Mouse (Mus musculus): ENCODE results near the gene Mgat5. TPM values are rescaled to one million over a fixed set of nuclear protein-coding genes. Genes with fewer than 3 reads are reported as not detected.

The Mgat5 gene
- polyA plus RNA-seq, 1 experiment from 2014 or later = 8.1 TPM

DNA sequence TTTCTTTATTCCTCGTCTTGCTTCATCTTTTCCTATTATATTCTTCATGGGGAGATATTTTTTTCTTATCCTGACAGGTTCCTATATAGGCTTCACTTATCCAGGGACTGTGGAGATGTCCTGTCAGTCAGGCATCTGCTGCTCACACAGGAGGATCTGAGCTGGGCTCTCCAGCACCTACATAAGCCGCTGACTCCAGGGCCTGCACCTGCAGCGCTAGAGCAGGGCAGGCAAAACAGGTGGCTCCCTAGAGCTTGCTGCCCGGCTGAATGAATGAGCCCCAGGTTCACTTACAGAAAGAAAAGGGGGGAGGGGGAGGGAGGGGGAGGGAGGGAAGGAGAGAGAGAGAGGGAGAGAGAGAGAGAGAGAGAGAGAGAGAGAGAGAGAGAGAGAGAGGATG, 175.3 kb downstream of the Mgat5 start:
- WGBS = 35% methylated on average over 4 of the region's 4 CpGs
- no peak for ATAC-seq (ENCODE audit: low FRiP score, low TSS enrichment)
- Histone ChIP-seq H3K27ac (ENCODE audit: low read length) (no peak overlapping the region), H3K4me2 (replicated peaks; ENCODE audit: low read depth, low read length) (no peak overlapping the region), H3K27me3 (ENCODE audit: insufficient read depth, low read length) (no peaks in the 10 kb centered on the region), H3K9ac (replicated peaks; ENCODE audit: low read length) (no peak overlapping the region), H3K36me3 (ENCODE audit: insufficient read depth, low read length) (peaks cover 4% of the 10 kb centered on the region; the same call in 1 of the 2 replicates), H3K4me1 (ENCODE audit: insufficient read depth, low read length) (peaks cover 9% of the 10 kb centered on the region), H3K9me3 (ENCODE audit: low read length) (no peaks in the 10 kb centered on the region), H3K4me3 (ENCODE audit: low read length) (no peak overlapping the region)

GRCm38 (mm10) chr1:127380749-127381501, 176.1 kb downstream of the Mgat5 start:
- 0 out of 2 replicates have a peak, but pooled peaks have one; percentile 59 for ATAC-seq (ENCODE audit: low FRiP score, low TSS enrichment)
- 0 out of 2 replicates have a peak overlapping the region, but pooled peaks have one; percentile 16 for H3K27ac ChIP-seq (ENCODE audit: low read length)
- H3K9me3 ChIP-seq (ENCODE audit: low read length) = no peaks in the 10 kb centered on the region
- no peak overlapping the region for H3K9ac ChIP-seq (replicated peaks; ENCODE audit: low read length)
- H3K36me3 ChIP-seq (ENCODE audit: insufficient read depth, low read length) = peaks cover 4% of the 10 kb centered on the region; the same call in 1 of the 2 replicates
- H3K4me3 ChIP-seq (ENCODE audit: low read length) = no peak overlapping the region
- no peaks in the 10 kb centered on the region for H3K27me3 ChIP-seq (ENCODE audit: insufficient read depth, low read length)
- H3K4me2 ChIP-seq (replicated peaks; ENCODE audit: low read depth, low read length) = no peak overlapping the region
- H3K4me1 ChIP-seq (ENCODE audit: insufficient read depth, low read length) = peaks cover 9% of the 10 kb centered on the region
- 62% methylated on average over 13 of the region's 13 CpGs for WGBS

GRCm38 (mm10) chr1:127383071-127383470, 178.3 kb downstream of the Mgat5 start:
- H3K4me2 ChIP-seq (replicated peaks; ENCODE audit: low read depth, low read length) = no peak overlapping the region
- WGBS = 80% methylated on average over 7 of the region's 7 CpGs
- peaks cover 14% of the 10 kb centered on the region for H3K4me1 ChIP-seq (ENCODE audit: insufficient read depth, low read length)
- no peak overlapping the region for H3K9ac ChIP-seq (replicated peaks; ENCODE audit: low read length)
- no peaks in the 10 kb centered on the region for H3K9me3 ChIP-seq (ENCODE audit: low read length)
- H3K27me3 ChIP-seq (ENCODE audit: insufficient read depth, low read length) = no peaks in the 10 kb centered on the region
- H3K36me3 ChIP-seq (ENCODE audit: insufficient read depth, low read length) = peaks cover 11% of the 10 kb centered on the region
- H3K27ac ChIP-seq (ENCODE audit: low read length) = no peak overlapping the region
- H3K4me3 ChIP-seq (ENCODE audit: low read length) = no peak overlapping the region
- ATAC-seq (ENCODE audit: low FRiP score, low TSS enrichment) = no peak

DNA sequence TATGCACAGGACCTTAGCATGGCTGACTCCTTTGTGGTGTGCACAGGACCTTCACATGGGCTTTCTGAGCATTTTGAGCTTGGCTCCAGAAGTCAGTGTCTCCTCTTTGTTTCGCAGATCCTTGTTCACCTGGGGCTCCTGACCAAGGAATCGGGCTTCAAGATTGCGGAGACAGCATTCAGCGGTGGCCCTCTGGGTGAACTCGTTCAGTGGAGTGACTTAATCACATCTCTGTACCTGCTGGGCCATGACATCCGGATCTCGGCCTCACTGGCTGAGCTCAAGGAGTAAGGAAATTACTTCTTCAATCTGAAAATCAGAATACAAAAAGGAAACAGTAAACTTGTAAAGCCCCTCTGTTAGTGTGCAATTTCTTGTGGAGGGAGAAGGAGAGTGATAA, 182.4 kb downstream of the Mgat5 start:
- Histone ChIP-seq H3K27me3 (ENCODE audit: insufficient read depth, low read length) (no peaks in the 10 kb centered on the region), H3K27ac (ENCODE audit: low read length) (peak overlapping the region; percentile 72), H3K4me2 (replicated peaks; ENCODE audit: low read depth, low read length) (no peak overlapping the region), H3K9ac (replicated peaks; ENCODE audit: low read length) (no peak overlapping the region), H3K9me3 (ENCODE audit: low read length) (peaks cover 2% of the 10 kb centered on the region; the same call in 1 of the 2 replicates), H3K4me3 (ENCODE audit: low read length) (no peak overlapping the region), H3K36me3 (ENCODE audit: insufficient read depth, low read length) (peaks cover 23% of the 10 kb centered on the region), H3K4me1 (ENCODE audit: insufficient read depth, low read length) (peaks cover 7% of the 10 kb centered on the region)
- peak; percentile 60 for ATAC-seq (ENCODE audit: low FRiP score, low TSS enrichment)
- 44% methylated on average over 7 of the region's 7 CpGs for WGBS

DNA sequence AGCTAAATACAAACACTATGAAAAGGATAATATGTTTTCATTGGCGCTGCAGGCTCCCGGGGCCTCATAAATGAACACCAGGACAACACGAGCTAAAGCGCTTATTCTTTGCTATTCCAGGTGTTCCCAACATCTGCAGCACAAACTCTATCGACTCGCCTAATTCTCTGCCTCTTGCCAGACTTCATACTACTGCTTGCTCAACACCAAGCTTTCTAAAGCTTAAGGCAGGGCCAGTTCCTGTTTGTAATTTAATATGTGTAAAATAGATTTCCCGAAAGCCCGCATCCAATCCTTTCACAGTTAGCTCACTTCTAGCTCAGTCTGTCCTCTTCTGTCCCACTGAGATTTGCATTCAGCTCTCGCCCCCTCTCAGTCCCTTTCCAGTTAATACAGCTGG, 182.8 kb downstream of the Mgat5 start:
- WGBS = 73% methylated on average over 9 of the region's 9 CpGs
- H3K27ac ChIP-seq (ENCODE audit: low read length) = peak overlapping the region; percentile 72
- peaks cover 23% of the 10 kb centered on the region for H3K36me3 ChIP-seq (ENCODE audit: insufficient read depth, low read length)
- H3K4me1 ChIP-seq (ENCODE audit: insufficient read depth, low read length) = peaks cover 7% of the 10 kb centered on the region
- no peak overlapping the region for H3K4me3 ChIP-seq (ENCODE audit: low read length)
- peaks cover 2% of the 10 kb centered on the region; the same call in 1 of the 2 replicates for H3K9me3 ChIP-seq (ENCODE audit: low read length)
- H3K9ac ChIP-seq (replicated peaks; ENCODE audit: low read length) = no peak overlapping the region
- ATAC-seq (ENCODE audit: low FRiP score, low TSS enrichment) = no peak
- no peak overlapping the region for H3K4me2 ChIP-seq (replicated peaks; ENCODE audit: low read depth, low read length)
- H3K27me3 ChIP-seq (ENCODE audit: insufficient read depth, low read length) = no peaks in the 10 kb centered on the region

DNA sequence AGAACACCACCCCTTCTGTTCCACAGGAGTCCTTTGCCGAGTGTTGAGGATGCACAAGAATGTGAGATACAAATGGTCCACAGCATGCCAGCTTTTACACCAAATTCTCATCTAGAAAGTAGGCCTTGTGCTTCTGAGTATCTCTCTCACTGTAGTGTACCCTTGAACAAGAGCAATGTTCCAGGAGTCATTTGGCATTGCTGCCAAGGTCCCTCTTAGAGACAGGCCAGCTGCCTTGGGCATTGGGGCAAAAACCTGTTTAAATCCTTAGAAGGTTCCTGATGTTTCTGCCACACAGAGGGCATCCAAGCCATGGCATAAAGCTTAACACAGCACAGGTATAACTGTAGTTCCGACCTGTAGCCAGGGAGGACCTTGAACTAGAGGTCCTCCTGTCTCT, 189.9 kb downstream of the Mgat5 start:
- Histone ChIP-seq H3K4me2 (replicated peaks; ENCODE audit: low read depth, low read length) (no peak overlapping the region), H3K4me3 (ENCODE audit: low read length) (no peak overlapping the region), H3K4me1 (ENCODE audit: insufficient read depth, low read length) (peaks cover 32% of the 10 kb centered on the region), H3K27me3 (ENCODE audit: insufficient read depth, low read length) (no peaks in the 10 kb centered on the region), H3K36me3 (ENCODE audit: insufficient read depth, low read length) (peaks cover 13% of the 10 kb centered on the region), H3K9me3 (ENCODE audit: low read length) (peaks cover 2% of the 10 kb centered on the region; the same call in 1 of the 2 replicates), H3K9ac (replicated peaks; ENCODE audit: low read length) (no peak overlapping the region), H3K27ac (ENCODE audit: low read length) (no peak overlapping the region)
- ATAC-seq (ENCODE audit: low FRiP score, low TSS enrichment) = no peak
- 92% methylated on average over 2 of the region's 2 CpGs for WGBS

DNA sequence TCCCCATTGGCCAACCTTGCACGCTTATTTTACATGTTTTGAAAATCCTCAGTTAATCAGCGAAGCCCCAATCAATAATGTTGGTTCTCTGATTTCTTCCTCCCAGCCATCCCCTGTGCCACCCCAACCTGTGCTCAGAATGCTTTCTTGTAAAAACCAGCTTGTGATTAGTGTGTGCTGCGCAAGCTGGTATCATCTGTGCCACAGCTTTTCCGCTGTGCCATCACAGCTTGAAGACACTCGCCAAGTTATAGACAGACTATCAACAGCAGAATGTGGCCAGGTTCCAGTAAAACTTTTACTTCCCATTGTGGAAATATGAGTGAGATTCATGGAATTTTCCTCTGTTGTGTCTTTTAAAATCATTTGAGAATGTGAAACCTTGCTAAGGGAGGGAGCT, 190.9 kb downstream of the Mgat5 start:
- H3K9me3 ChIP-seq (ENCODE audit: low read length) = peaks cover 2% of the 10 kb centered on the region; the same call in 1 of the 2 replicates
- WGBS = 97% methylated on average over 5 of the region's 5 CpGs

DNA sequence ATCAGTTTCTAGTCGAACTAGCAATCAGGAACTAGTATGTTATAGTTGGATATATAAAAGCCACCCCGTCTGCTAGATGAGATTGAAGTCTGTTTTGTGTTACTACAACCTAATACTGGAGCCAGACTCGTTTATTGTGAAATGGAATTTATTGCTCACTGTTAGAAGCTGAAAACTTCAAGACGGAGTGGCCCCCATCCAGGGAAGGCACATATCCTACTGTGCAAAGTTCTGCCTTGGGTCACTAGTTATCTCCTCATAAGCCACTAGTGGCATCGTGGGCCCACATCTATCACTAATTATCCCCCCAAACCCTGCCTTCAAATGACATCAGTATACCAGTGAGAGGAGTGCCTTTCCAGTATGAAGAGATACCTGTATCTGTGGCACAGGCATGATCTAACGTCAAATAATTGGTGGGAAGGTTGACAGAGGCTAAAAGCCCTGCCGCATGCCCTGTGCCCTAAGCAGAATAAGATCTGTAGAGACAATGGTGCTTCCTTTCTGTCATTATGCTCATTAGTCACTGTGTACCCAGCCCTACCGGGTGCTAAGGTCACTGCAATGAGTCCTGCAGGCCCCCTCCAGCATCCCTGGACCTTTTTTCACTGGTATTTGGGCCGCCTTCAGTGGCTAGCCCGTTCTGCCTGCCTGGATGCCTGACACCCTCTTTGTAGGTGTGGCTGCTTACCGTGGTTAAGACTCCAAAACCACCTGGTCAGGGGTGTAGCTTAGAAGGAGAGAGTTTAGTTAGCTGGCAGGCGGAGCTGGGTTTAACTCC, 191.9 kb downstream of the Mgat5 start:
- 54% methylated on average over 12 of the region's 12 CpGs for WGBS
- H3K27ac ChIP-seq (ENCODE audit: low read length) = peak overlapping the region; percentile 75
- H3K4me2 ChIP-seq (replicated peaks; ENCODE audit: low read depth, low read length) = no peak overlapping the region

More for the DNA sequence above, 190.9 kb downstream of the Mgat5 start:
- no peak for ATAC-seq (ENCODE audit: low FRiP score, low TSS enrichment)
- Histone ChIP-seq H3K4me2 (replicated peaks; ENCODE audit: low read depth, low read length) (no peak overlapping the region), H3K36me3 (ENCODE audit: insufficient read depth, low read length) (peaks cover 13% of the 10 kb centered on the region), H3K27ac (ENCODE audit: low read length) (no peak overlapping the region), H3K27me3 (ENCODE audit: insufficient read depth, low read length) (no peaks in the 10 kb centered on the region), H3K4me1 (ENCODE audit: insufficient read depth, low read length) (peaks cover 40% of the 10 kb centered on the region), H3K9ac (replicated peaks; ENCODE audit: low read length) (no peak overlapping the region), H3K4me3 (ENCODE audit: low read length) (no peak overlapping the region)

GRCm38 (mm10) chr1:127397396-127397795, 192.6 kb downstream of the Mgat5 start:
- H3K4me2 ChIP-seq (replicated peaks; ENCODE audit: low read depth, low read length) = peak overlapping the region; percentile 23; the same call in 1 of the 2 replicates
- H3K9ac ChIP-seq (replicated peaks; ENCODE audit: low read length) = no peak overlapping the region
- no peaks in the 10 kb centered on the region for H3K27me3 ChIP-seq (ENCODE audit: insufficient read depth, low read length)
- peak overlapping the region; percentile 75 for H3K27ac ChIP-seq (ENCODE audit: low read length)
- H3K36me3 ChIP-seq (ENCODE audit: insufficient read depth, low read length) = 0 out of 2 replicates have a peak, but pooled peaks cover 5% of the 10 kb centered on the region
- no peak; the same call in 1 of the 2 replicates for ATAC-seq (ENCODE audit: low FRiP score, low TSS enrichment)
- H3K4me3 ChIP-seq (ENCODE audit: low read length) = no peak overlapping the region
- WGBS = 46% methylated on average over 13 of the region's 13 CpGs
- peaks cover 44% of the 10 kb centered on the region for H3K4me1 ChIP-seq (ENCODE audit: insufficient read depth, low read length)
- no peaks in the 10 kb centered on the region for H3K9me3 ChIP-seq (ENCODE audit: low read length)

More for the DNA sequence above, 191.9 kb downstream of the Mgat5 start:
- H3K36me3 ChIP-seq (ENCODE audit: insufficient read depth, low read length) = peaks cover 5% of the 10 kb centered on the region; the same call in 1 of the 2 replicates
- H3K4me3 ChIP-seq (ENCODE audit: low read length) = no peak overlapping the region
- H3K9ac ChIP-seq (replicated peaks; ENCODE audit: low read length) = 0 out of 2 replicates have a peak overlapping the region, but pooled peaks have one; percentile 45
- peaks cover 44% of the 10 kb centered on the region for H3K4me1 ChIP-seq (ENCODE audit: insufficient read depth, low read length)
- ATAC-seq (ENCODE audit: low FRiP score, low TSS enrichment) = no peak
- H3K27me3 ChIP-seq (ENCODE audit: insufficient read depth, low read length) = no peaks in the 10 kb centered on the region
- H3K9me3 ChIP-seq (ENCODE audit: low read length) = no peaks in the 10 kb centered on the region
